Mouse (Mus musculus) bone marrow macrophage, adult 2 months (primary cell): ENCODE data around the gene Krtap15. TPM values are rescaled to one million over a fixed set of nuclear protein-coding genes. Genes with fewer than 3 reads are reported as not detected.

Experiments
- H3K27ac ChIP-seq: 2 replicates; pipeline ENCODE4 v1.5.1; 2012; ENCODE audit warnings: low read depth, low read length; ENCODE audit not compliant: insufficient read depth
- H3K4me1 ChIP-seq: 2 replicates; pipeline ENCODE4 v1.6.1; 2012; ENCODE audit warnings: low read length; ENCODE audit not compliant: control insufficient read depth, insufficient read depth
- H3K4me3 ChIP-seq: 2 replicates; pipeline ENCODE4 v1.5.1; 2012; ENCODE audit warnings: mild to moderate bottlenecking, low read length, moderate library complexity; ENCODE audit not compliant: insufficient read depth
- CTCF ChIP-seq: IDR thresholded peaks from 2 replicates; pipeline ENCODE4 v1.5.1; 2012; ENCODE audit warnings: low read depth, mild to moderate bottlenecking, low read length, moderate library complexity
- POLR2A ChIP-seq: IDR thresholded peaks from 2 replicates; pipeline ENCODE4 v1.6.1; 2012; ENCODE audit warnings: mild to moderate bottlenecking, low read depth, low read length, borderline replicate concordance
- polyA plus RNA-seq: library from polyadenylated mRNA; stranded (reverse); fragments of >200 nt; gene quantifications from 2 replicates; pipeline ENCODE4 v1.2.4, GENCODE M21; 2012; ENCODE audit not compliant: missing spikeins, insufficient read depth, insufficient read length

Krtap15 gene
- not detected in 2 replicates for polyA plus RNA-seq

DNA sequence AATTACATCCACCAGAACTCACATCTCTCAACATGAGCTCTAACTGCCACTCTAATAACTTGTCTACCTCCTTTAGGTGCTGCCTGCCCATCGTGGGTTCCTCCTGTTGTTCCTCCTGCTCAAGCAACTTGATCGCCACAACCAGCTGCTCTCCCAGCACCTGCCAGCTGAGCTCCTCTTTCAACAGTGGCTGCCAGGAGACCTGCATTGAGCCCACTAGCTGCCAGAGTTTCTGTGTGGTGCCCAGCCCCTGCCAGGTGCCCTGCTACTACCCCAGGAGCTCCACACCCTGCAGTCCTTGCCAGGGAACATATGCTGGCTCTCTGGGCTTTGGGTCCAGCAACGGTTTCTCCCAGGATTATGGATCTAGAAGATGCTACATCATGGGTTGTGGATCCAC is at the start of gene Krtap15:
Gene Krtap15 (plus strand): TSS at position 150 of the 400 bp plus-strand sequence.
- Histone ChIP-seq H3K27ac (no peak within 1 kb of the TSS), H3K4me3 (no peak within 1 kb of the TSS), H3K4me1 (no peaks in the 10 kb centered on the region)
- TF ChIP-seq POLR2A = no peak
- TF ChIP-seq CTCF = no peak

DNA sequence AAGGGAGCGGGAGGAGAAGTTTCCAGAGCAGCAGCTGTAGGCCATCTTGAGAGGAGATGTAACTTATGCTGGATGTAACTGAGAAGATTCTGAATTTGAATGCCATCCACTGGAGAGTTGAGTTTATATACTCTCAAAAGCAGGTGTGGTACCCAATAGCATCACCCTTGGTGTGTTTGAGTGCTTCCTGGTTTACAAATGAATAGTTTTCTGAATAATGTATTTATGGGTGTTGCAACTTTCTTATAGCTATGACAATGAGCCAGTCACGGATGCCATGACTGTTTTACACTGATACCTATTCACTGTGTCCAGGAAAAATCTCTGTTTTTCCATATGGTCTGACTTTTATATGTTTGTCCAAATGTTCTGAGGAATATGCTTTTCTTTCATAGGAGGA is 45.9 kb upstream of the Krtap15 start, which contains the start of gene 2310057N15Rik:
Gene 2310057N15Rik (minus strand): TSS at position 101 of the 400 bp plus-strand sequence.
- no peak within 1 kb of the TSS for H3K4me3 ChIP-seq
- no peaks in the 10 kb centered on the region for H3K4me1 ChIP-seq
- no peak within 1 kb of the TSS for H3K27ac ChIP-seq
- TF ChIP-seq CTCF (no peak), POLR2A (no peak)

DNA sequence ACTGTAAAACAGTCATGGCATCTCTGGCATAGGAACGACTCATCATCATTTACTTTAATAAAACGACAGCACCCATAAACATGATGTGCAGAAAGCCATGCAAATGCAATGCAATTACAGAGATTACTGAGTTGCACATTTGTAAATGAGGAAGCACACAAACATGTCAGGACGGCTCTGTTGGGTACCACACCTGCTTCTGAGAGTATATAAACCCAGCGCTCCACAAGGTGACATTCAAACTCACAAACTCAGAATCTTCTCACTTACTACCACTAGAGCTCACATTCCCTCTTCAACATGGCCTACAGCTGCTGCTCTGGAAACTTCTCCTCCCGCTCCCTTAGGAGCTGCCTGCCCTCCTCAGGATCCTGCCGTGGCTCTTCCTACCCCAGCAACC is 42.4 kb upstream of the Krtap15 start, which contains the start of gene Gm5965:
Gene Gm5965 (plus strand): TSS at position 301 of the 400 bp plus-strand sequence.
- no peak within 1 kb of the TSS for H3K27ac ChIP-seq
- no peak within 1 kb of the TSS for H3K4me3 ChIP-seq
- no peaks in the 10 kb centered on the region for H3K4me1 ChIP-seq
- TF ChIP-seq CTCF (no peak), POLR2A (no peak)

DNA sequence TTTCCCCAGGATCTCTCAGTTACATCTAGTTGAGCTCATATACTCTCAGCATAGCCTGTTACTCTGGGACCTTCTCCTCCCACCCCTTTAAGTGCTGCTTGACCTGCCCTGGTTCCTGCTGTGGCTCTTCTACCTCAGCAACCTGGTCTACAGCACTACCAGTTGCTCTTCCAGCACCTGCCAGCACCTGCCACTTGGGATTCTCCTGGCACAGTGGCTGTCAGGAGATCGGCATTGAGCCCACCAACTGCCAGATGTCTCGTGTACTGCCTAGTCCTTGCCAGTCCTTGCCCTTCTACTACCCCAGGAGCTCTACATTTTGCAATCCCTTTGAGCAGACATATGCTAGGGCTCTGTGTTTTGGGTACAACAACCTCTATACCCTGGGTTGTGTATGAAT is 33.2 kb upstream of the Krtap15 start:
- no peak overlapping the region for H3K4me3 ChIP-seq
- no peak overlapping the region for H3K27ac ChIP-seq
- TF ChIP-seq POLR2A (no peak), CTCF (no peak)
- H3K4me1 ChIP-seq = no peaks in the 10 kb centered on the region

- Histone ChIP-seq H3K4me3 (no peak within 1 kb of the TSS), H3K27ac (no peak within 1 kb of the TSS), H3K4me1 (no peaks in the 10 kb centered on the region)
- TF ChIP-seq POLR2A (no peak), CTCF (no peak)
Observed at GRCm38 (mm10) chr16:88811827-88812226, 8.2 kb upstream of the Krtap15 start, which contains the start of gene Gm20741. Gm20741 (minus strand) TSS chr16:88812220.

GRCm38 (mm10) chr16:88823736-88824135 is 3.7 kb downstream of the Krtap15 start:
- TF ChIP-seq CTCF (no peak), POLR2A (no peak)
- Histone ChIP-seq H3K4me1 (no peaks in the 10 kb centered on the region), H3K27ac (no peak overlapping the region), H3K4me3 (no peak overlapping the region)

GRCm38 (mm10) chr16:88826095-88826652 is 6.2 kb downstream of the Krtap15 start, which contains the start of gene Krtap14:
Krtap14 (minus strand) TSS chr16:88826145.
- no peaks in the 10 kb centered on the region for H3K4me1 ChIP-seq
- TF ChIP-seq POLR2A (no peak), CTCF (no peak)

DNA sequence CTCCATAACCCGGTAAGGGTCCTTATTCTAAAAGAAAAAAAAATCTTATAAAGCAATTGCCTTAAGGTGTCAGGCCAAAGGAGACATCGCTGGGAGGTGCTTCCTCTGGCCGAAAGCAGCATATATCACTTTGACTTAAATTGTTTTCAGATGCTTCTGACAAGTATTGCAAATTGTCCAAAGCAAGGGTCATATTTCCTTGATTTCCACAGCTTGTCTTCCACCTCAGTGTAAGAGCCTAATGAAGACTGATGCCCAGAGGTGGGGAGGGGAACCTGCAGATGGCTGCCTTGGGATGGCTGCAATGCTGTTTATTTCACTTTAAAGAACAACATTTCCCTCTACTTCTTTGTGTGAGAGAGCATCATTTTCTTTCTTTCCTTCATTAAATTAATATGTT is 7.0 kb downstream of the Krtap15 start:
- Histone ChIP-seq H3K4me3 (no peak overlapping the region), H3K4me1 (no peaks in the 10 kb centered on the region), H3K27ac (no peak overlapping the region)
- TF ChIP-seq CTCF (no peak), POLR2A (no peak)

More at GRCm38 (mm10) chr16:88826095-88826652, 6.2 kb downstream of the Krtap15 start, which contains the start of gene Krtap14:
- Histone ChIP-seq H3K4me3 (no peak within 1 kb of the TSS), H3K27ac (no peak within 1 kb of the TSS)

DNA sequence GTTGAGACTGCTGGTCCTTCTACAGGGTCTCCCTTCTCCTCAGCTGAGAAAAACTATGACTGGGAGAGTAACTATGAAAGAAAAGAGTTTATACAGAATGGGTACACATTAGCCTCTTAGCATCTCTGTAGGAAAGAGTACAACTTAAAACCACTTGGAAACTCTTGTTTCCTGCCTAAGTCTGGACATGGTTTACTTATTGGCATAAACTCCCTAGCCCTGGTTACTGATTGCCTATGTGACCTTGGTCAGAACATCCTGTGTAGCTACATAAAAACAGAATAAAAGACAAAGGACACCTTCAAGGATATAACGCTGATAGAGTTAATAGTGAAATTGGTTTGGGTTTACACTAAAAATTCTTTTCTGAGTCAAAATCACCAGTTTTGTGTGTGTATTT is 27.3 kb downstream of the Krtap15 start:
- no peak overlapping the region for H3K4me3 ChIP-seq
- no peak overlapping the region for H3K27ac ChIP-seq
- TF ChIP-seq POLR2A (no peak), CTCF (no peak)
- no peaks in the 10 kb centered on the region for H3K4me1 ChIP-seq

- TF ChIP-seq CTCF = no peak
- no peak for TF ChIP-seq POLR2A
- Histone ChIP-seq H3K4me1 (no peaks in the 10 kb centered on the region), H3K4me3 (no peak overlapping the region), H3K27ac (no peak overlapping the region)
Observed at GRCm38 (mm10) chr16:88848558-88848957, 28.5 kb downstream of the Krtap15 start.
